Mouse (Mus musculus) MEL (cell line): ENCODE results near the gene Scin.

Experiments
- CTCF ChIP-seq, 3 experiments: IDR thresholded peaks in 2 of 3; conservative IDR thresholded peaks in 1 of 3; 2 replicates each; pipeline ENCODE4 v1.5.1; 2011 to 2012; ENCODE audit warnings: low read length in 3 of 3, low read depth in 2 of 3, mild to moderate bottlenecking in 2 of 3, improper control_type of control experiment in 1 of 3, inconsistent platforms in 1 of 3, mixed read lengths in 1 of 3, moderate library complexity in 1 of 3; ENCODE audit not compliant: control insufficient read depth in 1 of 3, insufficient read depth in 1 of 3, poor library complexity in 1 of 3, severe bottlenecking in 1 of 3
- ELF1 ChIP-seq: IDR thresholded peaks from 2 replicates; pipeline ENCODE4 v1.6.1; 2014; ENCODE audit warnings: low read depth, mild to moderate bottlenecking, inconsistent platforms, low read length, improper control_type of control experiment, moderate library complexity
- EP300 ChIP-seq, 2 experiments: IDR thresholded peaks; 2 replicates each; pipeline ENCODE4 v1.6.1; 2011; ENCODE audit warnings: improper control_type of control experiment in 2 of 2, low read length in 2 of 2, low read depth in 1 of 2, mild to moderate bottlenecking in 1 of 2
- GABPA ChIP-seq: IDR thresholded peaks from 2 replicates; pipeline ENCODE4 v1.6.1; 2012; ENCODE audit warnings: low read depth, mild to moderate bottlenecking, inconsistent platforms, low read length, improper control_type of control experiment, moderate library complexity
- GATA1 ChIP-seq: IDR thresholded peaks from 2 replicates; pipeline ENCODE4 v1.6.1; 2011; ENCODE audit warnings: low read depth, low read length, improper control_type of control experiment
- MAFK ChIP-seq: IDR thresholded peaks from 2 replicates; pipeline ENCODE4 v1.6.1; 2011; ENCODE audit warnings: low read depth, mild to moderate bottlenecking, low read length, improper control_type of control experiment, borderline replicate concordance
- MEF2A ChIP-seq: IDR thresholded peaks from 2 replicates; pipeline ENCODE4 v1.6.1; 2014; ENCODE audit warnings: low read depth, mild to moderate bottlenecking, inconsistent platforms, low read length, improper control_type of control experiment; ENCODE audit not compliant: poor library complexity, insufficient replicate concordance, severe bottlenecking; ENCODE audit errors: extremely low read depth
- MXI1 ChIP-seq: IDR thresholded peaks from 2 replicates; pipeline ENCODE4 v1.6.1; 2011; ENCODE audit warnings: mild to moderate bottlenecking, low read depth, low read length, improper control_type of control experiment
- MYC ChIP-seq: IDR thresholded peaks from 2 replicates; pipeline ENCODE4 v1.6.1; 2011; ENCODE audit warnings: low read depth, mild to moderate bottlenecking, low read length, improper control_type of control experiment, moderate library complexity
- NELFE ChIP-seq: IDR thresholded peaks from 2 replicates; pipeline ENCODE4 v1.6.1; 2011; ENCODE audit warnings: low read depth, low read length, improper control_type of control experiment
- POLR2A ChIP-seq, 2 experiments: IDR thresholded peaks; 2 replicates each; pipeline ENCODE4 v1.6.1; 2011 to 2012; ENCODE audit warnings: low read length in 2 of 2, mild to moderate bottlenecking in 2 of 2, control low read depth in 1 of 2, improper control_type of control experiment in 1 of 2, low read depth in 1 of 2, moderate library complexity in 1 of 2; ENCODE audit not compliant: control insufficient read depth in 1 of 2, insufficient read depth in 1 of 2, poor library complexity in 1 of 2
- TAL1 ChIP-seq: IDR thresholded peaks from 2 replicates; pipeline ENCODE4 v1.6.1; 2012; ENCODE audit warnings: mild to moderate bottlenecking, inconsistent platforms, low read length, moderate library complexity, mixed read lengths
- ZKSCAN1 ChIP-seq: IDR thresholded peaks from 2 replicates; pipeline ENCODE4 v1.6.1; 2012; ENCODE audit warnings: low read depth, mild to moderate bottlenecking, inconsistent platforms, low read length, improper control_type of control experiment, moderate library complexity

DNA sequence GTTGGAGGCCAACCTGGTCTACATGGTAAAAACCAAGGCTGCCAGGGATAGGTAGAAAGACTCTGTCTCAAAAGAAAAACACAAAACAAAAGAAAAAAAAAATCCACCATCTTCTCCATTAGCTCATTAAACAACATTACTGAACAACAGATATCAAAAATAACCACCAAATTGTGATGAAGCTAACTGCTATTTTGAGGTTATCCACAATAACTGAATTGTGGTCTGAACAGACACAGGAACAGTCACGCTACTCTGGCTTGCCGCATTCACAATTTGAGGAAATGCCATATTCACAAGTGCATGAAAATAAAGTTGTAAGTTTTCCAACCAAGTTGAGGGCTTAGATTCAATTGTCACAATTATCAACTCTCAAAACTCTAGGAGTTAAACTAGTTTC, 31.7 kb downstream of the Scin start:
- TF ChIP-seq TAL1 (no peak), CTCF (IDR thresholded peaks at IDR 0.05 in 2 of 3, conservative IDR thresholded peaks at IDR 0.05 in 1 of 3; ENCODE audit: control insufficient read depth in 1 of 3, insufficient read depth in 1 of 3, low read depth in 2 of 3, low read length in 3 of 3, poor library complexity in 1 of 3, severe bottlenecking in 1 of 3) (no peak), MEF2A (peak; percentile 62; the same call in 1 of the 2 replicates), ZKSCAN1 (no peak), GATA1 (peak; percentile 51), EP300 (IDR thresholded peaks at IDR 0.05; ENCODE audit: low read depth in 1 of 2, low read length in 2 of 2) (peak; percentile 95 to 99), MXI1 (peak; percentile 39; the same call in 1 of the 2 replicates), NELFE (no peak), POLR2A (IDR thresholded peaks at IDR 0.05; ENCODE audit: control insufficient read depth in 1 of 2, insufficient read depth in 1 of 2, low read depth in 1 of 2, low read length in 2 of 2, poor library complexity in 1 of 2) (no peak), ELF1 (no peak), GABPA (no peak), MAFK (peak; percentile 73; the same call in 1 of the 2 replicates), MYC (peak; percentile 62; the same call in 1 of the 2 replicates)
